Mouse (Mus musculus) neural tube, embryonic 12.5 days (tissue): Measurements from ENCODE around the gene Gtf2b. TPM values are rescaled to one million over a fixed set of nuclear protein-coding genes. Genes with fewer than 3 reads are reported as not detected.

Source experiments
- ATAC-seq: fragments of 200-750 bp; cut with Nextera tagmentation; 2 replicates; pipeline ENCODE4 v1.8.0; 2017; ENCODE audit warnings: low read depth, mild to moderate bottlenecking, moderate TSS enrichment, moderate library complexity; ENCODE audit not compliant: low FRiP score
- H3K27ac ChIP-seq: fragments of 300-500 bp; sonication (generic); 2 replicates; pipeline ENCODE4 v1.5.1; 2016
- H3K27me3 ChIP-seq: fragments of 300-500 bp; sonication (generic); replicated peaks from 2 replicates; pipeline ENCODE4 v1.6.1; 2016; ENCODE audit warnings: mild to moderate bottlenecking
- H3K36me3 ChIP-seq: fragments of 300-500 bp; sonication (generic); 2 replicates; pipeline ENCODE4 v1.6.1; 2016; ENCODE audit warnings: mild to moderate bottlenecking
- H3K4me1 ChIP-seq: fragments of 300-500 bp; sonication (generic); 2 replicates; pipeline ENCODE4 v1.6.1; 2016
- H3K4me2 ChIP-seq: fragments of 300-500 bp; sonication (generic); replicated peaks from 2 replicates; pipeline ENCODE4 v1.6.1; 2016; ENCODE audit warnings: mild to moderate bottlenecking
- H3K4me3 ChIP-seq: fragments of 300-500 bp; sonication (generic); 2 replicates; pipeline ENCODE4 v1.5.1; 2016
- H3K9ac ChIP-seq: fragments of 300-500 bp; sonication (generic); 2 replicates; pipeline ENCODE4 v1.6.1; 2016; ENCODE audit warnings: mild to moderate bottlenecking
- H3K9me3 ChIP-seq: fragments of 300-500 bp; sonication (generic); 2 replicates; pipeline ENCODE4 v1.6.1; 2016; ENCODE audit warnings: mild to moderate bottlenecking
- WGBS: fragments of 180-500 bp; shearing (Covaris S2); methylation state at CpG from one replicate; pipeline ENCODE4 v1.1.7; 2016; 5-methylcytosine and 5-hydroxymethylcytosine counted together
- polyA plus RNA-seq: library from polyadenylated mRNA; unstranded; fragments of >200 nt; fragmentation: Nextera tagmentation; extraction: Ambion mirVana; gene quantifications from 2 replicates; pipeline ENCODE4 v1.2.1, GENCODE M21; 2016

Gene Gtf2b
- polyA plus RNA-seq, 1 experiment from 2014 or later, result 90.5 TPM

DNA sequence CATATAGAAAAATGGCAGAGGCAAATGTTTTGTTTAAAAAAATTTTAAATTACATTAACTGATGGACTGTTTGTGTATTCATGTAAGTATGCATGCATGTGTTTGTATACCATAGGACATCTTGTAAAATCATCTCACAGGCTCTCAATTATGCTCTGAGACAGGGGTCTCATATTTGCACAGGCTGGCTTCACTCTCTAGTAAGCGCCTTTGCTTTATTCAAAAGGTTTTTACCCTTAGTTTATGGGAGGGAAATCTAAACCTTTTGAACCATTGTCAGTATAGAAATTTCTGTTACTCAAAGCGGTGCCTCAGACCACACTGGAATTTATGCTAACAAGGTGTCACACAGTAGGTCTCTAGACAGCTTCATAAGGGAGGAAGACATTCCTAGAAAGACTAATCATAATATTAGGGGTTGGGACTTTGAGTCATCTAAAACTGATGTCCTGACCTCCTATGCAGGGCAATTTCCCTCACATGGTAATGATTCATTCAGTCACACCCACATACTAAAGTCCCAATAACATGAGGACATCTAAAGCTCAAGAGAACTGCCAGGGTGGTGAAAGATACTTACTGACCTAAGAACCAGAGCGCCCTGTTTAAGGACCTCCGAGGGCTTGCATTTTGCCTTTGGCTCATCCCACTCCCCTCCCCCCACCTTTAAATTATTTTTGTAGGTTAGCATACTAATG is 61.8 kb downstream of the Gtf2b start:
- WGBS, result 90% methylated on average over 4 of the region's 4 CpGs
- H3K9me3 ChIP-seq, result no peaks in the 10 kb centered on the region
- no peak overlapping the region for H3K27ac ChIP-seq
- no peak overlapping the region for H3K4me2 ChIP-seq
- no peak overlapping the region for H3K4me3 ChIP-seq
- no peaks in the 10 kb centered on the region for H3K27me3 ChIP-seq
- H3K9ac ChIP-seq, result no peak overlapping the region
- peaks cover 11% of the 10 kb centered on the region for H3K36me3 ChIP-seq
- H3K4me1 ChIP-seq, result no peaks in the 10 kb centered on the region
- no peak for ATAC-seq

- H3K4me3 ChIP-seq, result no peak overlapping the region
- H3K27me3 ChIP-seq, result no peaks in the 10 kb centered on the region
- no peaks in the 10 kb centered on the region for H3K4me1 ChIP-seq
- peaks cover 11% of the 10 kb centered on the region for H3K36me3 ChIP-seq
- 96% methylated on average over 3 of the region's 3 CpGs for WGBS
- ATAC-seq, result no peak
- no peak overlapping the region for H3K4me2 ChIP-seq
- H3K27ac ChIP-seq, result no peak overlapping the region
- H3K9me3 ChIP-seq, result no peaks in the 10 kb centered on the region
- H3K9ac ChIP-seq, result no peak overlapping the region
Observed at GRCm38 (mm10) chr3:142832910-142833309, 68.1 kb downstream of the Gtf2b start.

Other genes with a start within 250 kb of the Gtf2b start
- 1.0 and 1.3 TPM in 2 replicates for gene Gbp7, start 234.7 kb upstream of the Gtf2b start, polyA plus RNA-seq
- 0.61 and 0.66 TPM in 2 replicates for gene Gbp3, start 205.0 kb upstream of the Gtf2b start, polyA plus RNA-seq
- gene Gbp2b, start 170.2 kb upstream of the Gtf2b start, polyA plus RNA-seq, result not detected in 2 replicates
- gene Gbp2, start 144.4 kb upstream of the Gtf2b start, polyA plus RNA-seq, result 0.22 and 0.36 TPM in 2 replicates
- 9.0 and 9.6 TPM in 2 replicates for gene Kyat3, start 64.0 kb upstream of the Gtf2b start, polyA plus RNA-seq
- gene Pkn2, start 117.0 kb downstream of the Gtf2b start, polyA plus RNA-seq, result 44.2 and 49.8 TPM in 2 replicates